Mouse (Mus musculus) embryo, embryonic 10.5 days (tissue): ENCODE results near the gene Ddc.

Experiments
- DNase-seq: peaks from one replicate; pipeline ENCODE4 v3.0.0-alpha.2; 2015; ENCODE audit warnings: low spot score

The Ddc gene

GRCm38 (mm10) chr11:11897645-11898357 lies at the start of gene Ddc:
TSS of gene Ddc (minus strand) at chr11:11898144.
- DNase-seq: no peak

GRCm38 (mm10) chr11:11945766-11946165 lies 47.8 kb upstream of the Ddc start:
- DNase-seq: no peak

GRCm38 (mm10) chr11:11944814-11945213 lies 46.9 kb upstream of the Ddc start:
- DNase-seq: no peak

- no peak for DNase-seq
Observed at GRCm38 (mm10) chr11:11944082-11944349, 46.1 kb upstream of the Ddc start.

- DNase-seq: no peak
Observed at GRCm38 (mm10) chr11:11943240-11944081, 45.5 kb upstream of the Ddc start.

- peak; percentile 65 for DNase-seq
Observed at GRCm38 (mm10) chr11:11942320-11943217, 44.6 kb upstream of the Ddc start.

- peak; percentile 46 for DNase-seq
Observed at GRCm38 (mm10) chr11:11940833-11941681, 43.1 kb upstream of the Ddc start.

GRCm38 (mm10) chr11:11939611-11940010 lies 41.7 kb upstream of the Ddc start:
- no peak for DNase-seq

- DNase-seq: no peak
Observed at GRCm38 (mm10) chr11:11938591-11938990, 40.6 kb upstream of the Ddc start.

- DNase-seq: peak; percentile 35
Observed at GRCm38 (mm10) chr11:11937340-11938030, 39.5 kb upstream of the Ddc start.

GRCm38 (mm10) chr11:11934808-11935207 lies 36.9 kb upstream of the Ddc start:
- no peak for DNase-seq

GRCm38 (mm10) chr11:11932102-11932789 lies 34.3 kb upstream of the Ddc start:
- no peak for DNase-seq

GRCm38 (mm10) chr11:11931688-11932087 lies 33.7 kb upstream of the Ddc start:
- peak; percentile 46 for DNase-seq

GRCm38 (mm10) chr11:11930527-11930926 lies 32.6 kb upstream of the Ddc start:
- no peak for DNase-seq

- no peak for DNase-seq
Observed at GRCm38 (mm10) chr11:11929059-11929458, 31.1 kb upstream of the Ddc start.

GRCm38 (mm10) chr11:11928586-11928985 lies 30.6 kb upstream of the Ddc start:
- DNase-seq: no peak

- no peak for DNase-seq
Observed at GRCm38 (mm10) chr11:11923900-11924299, 26.0 kb upstream of the Ddc start.

- DNase-seq: no peak
Observed at GRCm38 (mm10) chr11:11923345-11923744, 25.4 kb upstream of the Ddc start.

- DNase-seq: no peak
Observed at GRCm38 (mm10) chr11:11922106-11922505, 24.2 kb upstream of the Ddc start.

GRCm38 (mm10) chr11:11907703-11908413 lies 9.9 kb upstream of the Ddc start:
- no peak for DNase-seq
